Mouse (Mus musculus): ENCODE measurements around the gene Gm10837. TPM values are rescaled to one million over a fixed set of nuclear protein-coding genes. Genes with fewer than 3 reads are reported as not detected.

Gm10837 gene
- polyA plus RNA-seq, 1 experiment = not detected

DNA sequence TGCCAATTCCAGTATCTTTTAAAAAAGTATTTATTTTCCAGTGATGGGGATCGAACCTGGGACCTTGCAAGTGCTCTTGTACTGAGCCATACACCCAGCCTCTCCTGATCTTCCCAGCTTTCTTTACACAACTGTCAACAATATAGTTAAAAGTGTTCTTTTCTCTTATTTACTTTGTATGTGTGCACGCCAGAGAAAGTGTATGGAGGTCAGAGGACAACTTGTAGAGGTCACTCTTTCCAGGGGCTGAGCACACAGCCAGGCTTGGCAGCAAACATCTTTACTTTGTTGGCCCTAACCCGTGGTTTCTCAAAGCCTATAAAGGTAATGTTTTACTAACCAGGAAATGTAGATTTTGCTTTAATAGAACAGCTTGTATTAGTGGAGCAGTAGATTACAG lies 21.1 kb downstream of the Gm10837 start:
- H3K27me3 ChIP-seq (ENCODE audit: control insufficient read depth, insufficient read depth, low read length) = no peaks in the 10 kb centered on the region
- H3K4me3 ChIP-seq (ENCODE audit: control insufficient read depth, low read depth, low read length) = no peak overlapping the region
- H3K27ac ChIP-seq (ENCODE audit: control insufficient read depth, insufficient read depth, low read depth, low read length) = no peak overlapping the region
- H3K4me1 ChIP-seq (ENCODE audit: control insufficient read depth, insufficient read depth, low read length) = no peaks in the 10 kb centered on the region
- no peaks in the 10 kb centered on the region for H3K36me3 ChIP-seq (ENCODE audit: control insufficient read depth, insufficient read depth, low read length)
- TF ChIP-seq CTCF (IDR thresholded peaks at IDR 0.05; ENCODE audit: control insufficient read depth, insufficient read depth, insufficient replicate concordance, low read depth, low read length) = no peak
- TF ChIP-seq POLR2A (IDR thresholded peaks at IDR 0.05; ENCODE audit: control insufficient read depth, low read depth, low read length) = no peak

DNA sequence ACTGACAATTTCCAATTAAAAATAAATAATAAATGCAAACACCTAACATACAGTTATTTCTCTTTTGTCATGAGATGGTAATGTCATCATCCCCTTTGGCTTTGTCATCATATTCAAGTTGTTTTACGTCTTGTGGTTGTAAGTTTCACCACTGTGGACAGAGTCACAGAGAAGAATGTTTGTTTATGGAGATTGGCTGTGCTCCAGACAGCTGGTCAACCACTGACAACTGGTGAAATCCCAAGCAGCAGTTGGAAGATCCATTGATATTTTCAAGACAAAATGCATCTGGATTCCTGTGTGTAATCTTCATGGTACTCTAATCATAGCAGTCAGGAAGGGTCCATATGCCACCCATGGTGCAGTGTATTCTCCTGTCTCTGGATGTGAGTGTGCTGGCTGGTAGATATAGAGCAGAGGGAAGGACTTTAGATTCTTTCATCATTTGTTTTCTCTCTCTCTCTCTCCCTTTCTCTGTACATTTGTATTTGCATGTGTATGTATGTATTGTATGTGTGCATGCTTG lies 23.2 kb downstream of the Gm10837 start:
- Histone ChIP-seq H3K4me1 (ENCODE audit: control insufficient read depth, insufficient read depth, low read length) (no peaks in the 10 kb centered on the region), H3K27me3 (ENCODE audit: control insufficient read depth, insufficient read depth, low read length) (no peaks in the 10 kb centered on the region), H3K36me3 (ENCODE audit: control insufficient read depth, insufficient read depth, low read length) (no peaks in the 10 kb centered on the region), H3K4me3 (ENCODE audit: control insufficient read depth, low read depth, low read length) (no peak overlapping the region), H3K27ac (ENCODE audit: control insufficient read depth, insufficient read depth, low read depth, low read length) (no peak overlapping the region)
- TF ChIP-seq CTCF (IDR thresholded peaks at IDR 0.05; ENCODE audit: control insufficient read depth, insufficient read depth, insufficient replicate concordance, low read depth, low read length) = no peak
- TF ChIP-seq POLR2A (IDR thresholded peaks at IDR 0.05; ENCODE audit: control insufficient read depth, low read depth, low read length) = no peak

DNA sequence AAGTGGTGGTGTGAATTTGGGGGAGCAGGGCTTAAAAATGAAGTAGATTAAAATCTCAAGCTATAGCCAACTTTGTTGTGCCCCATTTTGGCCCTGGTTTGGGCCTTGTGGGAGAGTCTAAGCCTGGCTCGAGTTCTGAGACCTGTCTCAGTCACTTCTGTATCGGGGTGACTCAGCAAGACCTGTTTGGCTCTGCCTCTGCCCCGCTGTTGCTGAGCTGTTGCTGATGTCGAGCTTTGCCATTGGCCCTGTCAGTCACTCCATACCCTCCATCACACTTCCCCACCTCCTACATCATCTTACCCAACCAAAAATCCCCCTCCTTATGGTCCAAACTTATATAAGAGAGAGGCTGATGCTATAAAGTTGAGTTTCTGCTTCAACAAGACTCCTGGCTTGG lies 38.1 kb downstream of the Gm10837 start:
- Histone ChIP-seq H3K4me1 (ENCODE audit: control insufficient read depth, insufficient read depth, low read length) (no peaks in the 10 kb centered on the region), H3K27me3 (ENCODE audit: control insufficient read depth, insufficient read depth, low read length) (no peaks in the 10 kb centered on the region), H3K36me3 (ENCODE audit: control insufficient read depth, insufficient read depth, low read length) (no peaks in the 10 kb centered on the region), H3K4me3 (ENCODE audit: control insufficient read depth, low read depth, low read length) (no peak overlapping the region), H3K27ac (ENCODE audit: control insufficient read depth, insufficient read depth, low read depth, low read length) (no peak overlapping the region)
- TF ChIP-seq CTCF (IDR thresholded peaks at IDR 0.05; ENCODE audit: control insufficient read depth, insufficient read depth, insufficient replicate concordance, low read depth, low read length) = no peak
- TF ChIP-seq POLR2A (IDR thresholded peaks at IDR 0.05; ENCODE audit: control insufficient read depth, low read depth, low read length) = no peak

DNA sequence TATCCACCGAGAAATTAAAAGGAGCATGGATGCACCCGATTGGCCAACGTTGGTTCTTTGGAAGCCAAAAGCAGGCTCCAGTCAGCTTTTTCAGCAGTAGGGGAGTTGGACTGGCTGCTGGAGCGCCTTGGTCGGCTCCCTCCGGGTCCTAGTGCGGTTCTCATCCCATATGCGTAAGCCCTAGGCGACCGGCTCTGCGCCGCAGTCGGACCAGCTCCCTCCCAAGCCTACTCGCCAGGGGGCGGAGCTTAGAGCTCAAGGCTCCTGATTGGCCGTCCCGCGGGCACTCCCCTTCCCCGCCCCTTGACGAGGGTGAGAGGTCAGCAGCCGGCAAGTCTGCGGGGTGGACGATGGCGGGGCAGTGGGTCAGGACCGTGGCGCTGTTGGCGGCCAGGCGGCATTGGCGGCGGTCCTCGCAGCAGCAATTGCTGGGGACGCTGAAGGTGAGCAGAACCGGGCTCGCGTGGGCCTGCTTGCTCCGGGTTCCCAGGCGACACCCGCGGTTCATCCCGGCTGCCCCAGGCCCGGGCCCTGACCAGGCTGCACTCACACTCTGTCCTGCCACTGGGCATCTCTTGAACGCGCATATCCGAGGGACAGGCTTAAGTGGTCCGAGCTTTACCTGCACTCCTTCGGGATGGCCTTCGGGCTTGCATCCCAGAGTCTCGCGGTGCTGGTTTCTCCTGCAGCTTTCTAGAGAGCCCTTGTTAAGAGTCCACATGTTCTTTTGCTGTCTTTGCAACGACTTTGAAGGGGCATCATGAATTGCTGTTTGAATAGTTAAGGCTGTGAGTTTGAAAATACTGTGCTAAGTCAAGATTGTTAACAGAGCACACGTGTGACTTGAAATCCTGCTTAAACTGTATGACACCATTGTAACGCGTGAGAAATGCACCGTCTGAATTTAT lies 43.9 kb downstream of the Gm10837 start, which contains the start of gene Pcca:
Gene Pcca (plus strand): TSS at position 308 of the 908 bp plus-strand sequence.
- TF ChIP-seq POLR2A (IDR thresholded peaks at IDR 0.05; ENCODE audit: control insufficient read depth, low read depth, low read length) (peak; percentile 61; the same call in 1 of the 2 replicates), CTCF (IDR thresholded peaks at IDR 0.05; ENCODE audit: control insufficient read depth, insufficient read depth, insufficient replicate concordance, low read depth, low read length) (no peak)
- Histone ChIP-seq H3K27me3 (ENCODE audit: control insufficient read depth, insufficient read depth, low read length) (no peaks in the 10 kb centered on the region), H3K4me3 (ENCODE audit: control insufficient read depth, low read depth, low read length) (peak within 1 kb of the TSS; percentile 83), H3K4me1 (ENCODE audit: control insufficient read depth, insufficient read depth, low read length) (no peaks in the 10 kb centered on the region), H3K36me3 (ENCODE audit: control insufficient read depth, insufficient read depth, low read length) (no peaks in the 10 kb centered on the region), H3K27ac (ENCODE audit: control insufficient read depth, insufficient read depth, low read depth, low read length) (peak within 1 kb of the TSS; percentile 16; the same call in 1 of the 2 replicates)

DNA sequence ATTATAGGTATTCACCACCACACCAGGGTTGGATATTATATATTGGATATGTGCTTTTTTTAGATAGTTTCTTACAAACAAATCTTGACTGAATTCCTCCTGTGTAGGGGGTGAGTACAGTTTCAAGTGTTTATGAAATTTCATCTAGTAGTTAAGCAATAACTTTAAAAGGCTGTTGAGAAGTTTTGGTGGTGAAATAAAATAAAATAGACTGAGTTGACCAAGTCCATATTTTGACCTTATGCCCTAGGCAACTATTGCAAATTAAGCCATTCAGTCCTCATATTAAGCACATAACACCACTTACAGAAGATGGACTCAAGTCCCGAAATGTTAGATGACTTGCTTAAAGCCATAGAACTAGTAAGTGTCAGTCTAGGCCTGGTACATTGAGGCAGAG lies 45.6 kb downstream of the Gm10837 start:
- H3K27me3 ChIP-seq (ENCODE audit: control insufficient read depth, insufficient read depth, low read length) = no peaks in the 10 kb centered on the region
- no peaks in the 10 kb centered on the region for H3K36me3 ChIP-seq (ENCODE audit: control insufficient read depth, insufficient read depth, low read length)
- TF ChIP-seq CTCF (IDR thresholded peaks at IDR 0.05; ENCODE audit: control insufficient read depth, insufficient read depth, insufficient replicate concordance, low read depth, low read length) (no peak), POLR2A (IDR thresholded peaks at IDR 0.05; ENCODE audit: control insufficient read depth, low read depth, low read length) (no peak)
- no peak overlapping the region for H3K4me3 ChIP-seq (ENCODE audit: control insufficient read depth, low read depth, low read length)
- no peak overlapping the region for H3K27ac ChIP-seq (ENCODE audit: control insufficient read depth, insufficient read depth, low read depth, low read length)
- no peaks in the 10 kb centered on the region for H3K4me1 ChIP-seq (ENCODE audit: control insufficient read depth, insufficient read depth, low read length)

Other genes starting within 250 kb of the Gm10837 start
- not detected in 2 replicates for gene Gm5089, start 39.5 kb upstream of the Gm10837 start, polyA plus RNA-seq (2012; rRNA removed)
- 24.9 and 27.7 TPM in 2 replicates for gene Zic5, start 24.9 kb upstream of the Gm10837 start, polyA plus RNA-seq (2012; rRNA removed)
- gene Zic2, start 15.2 kb upstream of the Gm10837 start, polyA plus RNA-seq (2012; rRNA removed) = 0.05 TPM in 1 of 2 replicates, not detected in the other
- gene Pcca, start 43.7 kb downstream of the Gm10837 start, polyA plus RNA-seq (2012; rRNA removed) = 46.3 and 47.4 TPM in 2 replicates

All from testis, adult 2 months (tissue).